Mouse (Mus musculus) heart, postnatal 0 days (tissue): ENCODE data around the gene E130218I03Rik. TPM values are rescaled to one million over a fixed set of nuclear protein-coding genes. Genes with fewer than 3 reads are reported as not detected.

Source experiments
- ATAC-seq: fragments of 200-750 bp; cut with Nextera tagmentation; 2 replicates; pipeline ENCODE4 v1.8.0; 2017; ENCODE audit warnings: low read depth, moderate number of reproducible peaks, moderate library complexity; ENCODE audit not compliant: insufficient read depth
- DNase-seq: peaks from one replicate; pipeline ENCODE4 v3.0.0-alpha.2; 2016; ENCODE audit warnings: low spot score
- H3K27ac ChIP-seq: fragments of 300-500 bp; sonication (generic); 2 replicates; pipeline ENCODE4 v1.5.1; 2014; ENCODE audit warnings: low read depth, mild to moderate bottlenecking
- H3K27me3 ChIP-seq: fragments of 300-500 bp; sonication (generic); 2 replicates; pipeline ENCODE4 v1.6.1; 2014; ENCODE audit warnings: low read length, mixed read lengths; ENCODE audit not compliant: control insufficient read depth, insufficient read depth
- H3K36me3 ChIP-seq: fragments of 300-500 bp; sonication (generic); replicated peaks from 2 replicates; pipeline ENCODE4 v1.6.1; 2014; ENCODE audit warnings: low read length, mixed read lengths; ENCODE audit not compliant: control insufficient read depth, insufficient read depth
- H3K4me1 ChIP-seq: fragments of 300-500 bp; sonication (generic); 2 replicates; pipeline ENCODE4 v1.6.1; 2014; ENCODE audit warnings: antibody characterized with exemption; ENCODE audit not compliant: control insufficient read depth, insufficient read depth
- H3K4me2 ChIP-seq: fragments of 300-500 bp; sonication (generic); 2 replicates; pipeline ENCODE4 v1.6.1; 2014; ENCODE audit warnings: low read depth, mild to moderate bottlenecking, low read length, moderate library complexity
- H3K4me3 ChIP-seq: fragments of 300-500 bp; sonication (generic); 2 replicates; pipeline ENCODE4 v1.5.1; 2014; ENCODE audit warnings: low read depth, low read length
- H3K9ac ChIP-seq: fragments of 300-500 bp; sonication (generic); replicated peaks from 2 replicates; pipeline ENCODE4 v1.6.1; 2014; ENCODE audit warnings: low read depth, low read length, mixed read lengths
- H3K9me3 ChIP-seq: fragments of 300-500 bp; sonication (generic); replicated peaks from 2 replicates; pipeline ENCODE4 v1.6.1; 2016; ENCODE audit warnings: low read length; ENCODE audit not compliant: control insufficient read depth
- CTCF ChIP-seq: IDR thresholded peaks from 2 replicates; pipeline ENCODE4 v1.5.1; 2016; ENCODE audit warnings: antibody characterized with exemption, control low read depth, low read depth
- EP300 ChIP-seq: IDR thresholded peaks from 2 replicates; pipeline ENCODE4 v1.6.1; 2016; ENCODE audit warnings: antibody characterized with exemption, low read depth
- WGBS: fragments of 180-500 bp; shearing (Covaris S2); extraction: QIAGEN DNeasy Blood & Tissue Kit; methylation state at CpG from one replicate; pipeline ENCODE4 v1.1.7; 2014; 5-methylcytosine and 5-hydroxymethylcytosine counted together
- polyA plus RNA-seq: library from polyadenylated mRNA; unstranded; fragments of >200 nt; fragmentation: Nextera tagmentation; extraction: Ambion mirVana; gene quantifications from 2 replicates; pipeline ENCODE4 v1.2.1, GENCODE M21; 2015
- total RNA-seq: library from RNA; depleted of rRNA; stranded (reverse); fragments of >200 nt; gene quantifications from 2 replicates; pipeline ENCODE4 v1.2.3, GENCODE M21; 2014; ENCODE audit warnings: low replicate concordance

The E130218I03Rik gene
- total and polyA plus RNA-seq, 2 experiments from 2014 or later: 0.20 TPM; not detected in 1

DNA sequence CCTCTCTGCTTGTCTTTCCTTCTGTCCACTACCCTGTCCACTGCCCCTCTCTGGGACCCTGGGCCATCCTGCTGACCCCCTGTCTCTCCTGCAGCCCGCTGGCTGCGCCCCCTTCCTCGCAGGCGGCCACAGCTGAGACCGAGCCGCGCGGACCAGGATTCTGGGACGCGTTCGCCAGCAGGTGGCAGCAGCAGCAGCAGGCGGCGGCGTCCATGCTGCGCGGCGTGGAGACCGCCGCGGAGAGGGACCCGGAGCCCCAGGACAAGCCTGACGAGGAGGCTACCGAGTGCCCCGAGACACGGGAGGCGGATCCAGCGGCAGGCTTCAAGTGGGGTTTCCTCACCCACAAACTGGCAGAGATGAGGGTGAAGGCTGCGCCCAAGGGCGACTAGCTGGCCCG, 6.2 kb downstream of the E130218I03Rik start:
- TF ChIP-seq CTCF: peak; percentile 85
- no peak for TF ChIP-seq EP300
- Histone ChIP-seq H3K4me2 (peak overlapping the region; percentile 79), H3K9ac (no peak overlapping the region), H3K4me1 (peaks cover 21% of the 10 kb centered on the region), H3K4me3 (peak overlapping the region; percentile 38), H3K36me3 (no peaks in the 10 kb centered on the region), H3K27ac (no peak overlapping the region), H3K9me3 (no peaks in the 10 kb centered on the region), H3K27me3 (peaks cover 48% of the 10 kb centered on the region)
- WGBS: 2% methylated on average over 30 of the region's 30 CpGs
- DNase-seq (no peak), ATAC-seq (peak; percentile 69)

- WGBS: 19% methylated on average over 27 of the region's 27 CpGs
- H3K27ac ChIP-seq: no peak overlapping the region
- H3K4me1 ChIP-seq: peaks cover 18% of the 10 kb centered on the region; the same call in 1 of the 2 replicates
Measured at GRCm38 (mm10) chr4:134250116-134250929, 6.9 kb downstream of the E130218I03Rik start.

DNA sequence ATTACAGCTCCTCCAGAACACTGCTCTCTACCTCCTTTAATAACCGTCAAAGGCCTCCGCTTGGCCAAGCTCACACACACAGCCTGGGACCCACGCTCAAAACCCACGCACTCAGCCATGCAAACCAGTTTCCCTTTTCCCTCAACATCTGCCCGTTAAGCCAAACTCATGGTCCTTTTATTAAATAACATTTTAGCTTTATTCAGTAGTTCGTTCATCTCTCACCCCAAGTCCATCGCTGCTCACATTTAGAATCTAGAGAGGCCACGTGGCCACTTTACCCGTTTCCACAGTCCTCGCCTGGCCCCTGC, 7.4 kb downstream of the E130218I03Rik start:
- ATAC-seq: no peak
- peak overlapping the region; percentile 79 for H3K4me2 ChIP-seq
- no peak for DNase-seq
- H3K9me3 ChIP-seq: no peaks in the 10 kb centered on the region
- peaks cover 18% of the 10 kb centered on the region; the same call in 1 of the 2 replicates for H3K4me1 ChIP-seq
- H3K4me3 ChIP-seq: peak overlapping the region; percentile 38
- no peaks in the 10 kb centered on the region for H3K36me3 ChIP-seq
- peaks cover 48% of the 10 kb centered on the region for H3K27me3 ChIP-seq
- H3K27ac ChIP-seq: no peak overlapping the region
- peak overlapping the region; percentile 4; the same call in 1 of the 2 replicates for H3K9ac ChIP-seq
- TF ChIP-seq CTCF (no peak), EP300 (no peak)
- WGBS: 21% methylated on average over 10 of the region's 10 CpGs

More at GRCm38 (mm10) chr4:134250116-134250929, 6.9 kb downstream of the E130218I03Rik start:
- H3K4me2 ChIP-seq: peak overlapping the region; percentile 79
- no peaks in the 10 kb centered on the region for H3K9me3 ChIP-seq
- DNase-seq: no peak
- TF ChIP-seq EP300 (no peak), CTCF (no peak)
- no peak overlapping the region for H3K9ac ChIP-seq
- ATAC-seq: no peak
- peak overlapping the region; percentile 38 for H3K4me3 ChIP-seq
- H3K27me3 ChIP-seq: peaks cover 48% of the 10 kb centered on the region
- H3K36me3 ChIP-seq: no peaks in the 10 kb centered on the region

DNA sequence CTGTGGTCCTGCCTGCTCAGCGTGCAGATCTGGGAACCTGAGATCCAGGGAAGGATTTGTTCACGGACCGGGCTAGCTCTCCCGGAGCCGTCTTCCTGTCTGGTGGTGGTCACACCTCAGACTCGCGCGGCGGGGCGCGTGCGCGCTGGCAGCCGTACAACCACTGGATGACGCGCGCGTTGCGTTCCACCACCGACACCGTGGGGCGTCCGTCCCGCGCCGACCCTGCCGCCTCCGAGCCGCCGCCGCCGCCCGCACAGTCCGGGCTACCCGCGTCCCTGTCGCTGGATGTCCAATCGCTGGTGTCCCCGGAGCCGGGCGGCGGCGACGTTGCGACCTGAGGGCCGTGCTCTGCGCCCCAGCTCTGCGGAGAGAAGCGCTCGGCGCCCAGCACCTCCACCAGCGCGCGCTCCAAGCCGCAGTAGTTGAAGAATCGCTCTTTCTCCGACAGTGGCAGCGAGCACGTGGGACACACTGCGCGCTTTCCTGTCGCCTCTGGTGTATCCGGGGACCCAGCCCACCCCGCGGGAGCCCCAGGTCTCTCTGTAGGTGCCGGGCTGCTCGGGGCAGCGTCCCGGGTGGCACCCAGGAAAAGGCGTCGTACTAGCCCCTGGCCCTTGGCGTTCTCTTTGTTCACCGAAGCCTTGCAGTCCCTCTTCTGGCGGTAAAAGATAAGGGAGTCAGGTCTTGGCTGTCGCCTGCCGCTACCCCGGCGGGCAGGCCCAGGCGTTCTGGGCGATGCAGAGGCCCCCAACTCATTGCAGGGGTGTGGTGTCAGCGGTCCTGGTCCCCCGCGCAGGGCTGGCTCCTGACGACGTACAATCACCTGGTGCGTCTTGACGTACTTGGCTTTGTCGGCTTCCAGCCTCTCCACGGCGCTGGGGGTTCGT, 8.0 kb downstream of the E130218I03Rik start:
- H3K4me3 ChIP-seq: peak overlapping the region; percentile 38
- no peaks in the 10 kb centered on the region for H3K9me3 ChIP-seq
- H3K36me3 ChIP-seq: no peaks in the 10 kb centered on the region
- no peak for TF ChIP-seq CTCF
- no peak for TF ChIP-seq EP300
- under 1% methylated on average over 85 of the region's 91 CpGs for WGBS
- DNase-seq: no peak
- H3K4me1 ChIP-seq: peaks cover 21% of the 10 kb centered on the region; the same call in 1 of the 2 replicates
- H3K27ac ChIP-seq: no peak overlapping the region
- H3K4me2 ChIP-seq: peak overlapping the region; percentile 79
- peak overlapping the region; percentile 4; the same call in 1 of the 2 replicates for H3K9ac ChIP-seq
- peaks cover 46% of the 10 kb centered on the region for H3K27me3 ChIP-seq
- no peak; the same call in 1 of the 2 replicates for ATAC-seq

- Histone ChIP-seq H3K4me2 (peak overlapping the region; percentile 79), H3K27ac (peak overlapping the region; percentile 60), H3K9me3 (no peaks in the 10 kb centered on the region), H3K4me1 (peaks cover 29% of the 10 kb centered on the region), H3K9ac (peak overlapping the region; percentile 27; the same call in 1 of the 2 replicates), H3K36me3 (no peaks in the 10 kb centered on the region), H3K27me3 (peaks cover 45% of the 10 kb centered on the region), H3K4me3 (peak overlapping the region; percentile 38)
- 35% methylated on average over 22 of the region's 22 CpGs for WGBS
- ATAC-seq: no peak
- TF ChIP-seq EP300: no peak
- TF ChIP-seq CTCF: no peak
- no peak for DNase-seq
Measured at GRCm38 (mm10) chr4:134252131-134252910, 8.9 kb downstream of the E130218I03Rik start.
